Comparison of ENCODE assay signal across 13 mouse cellular contexts in genomic region chr2:128337192-128337591, GRCm38 (mm10).
DNase-seq lines count a peak whose midpoint lies in the region; ATAC-seq and TF ChIP-seq lines count a peak whose summit lies in the region.
"Had no signal": no experiment of that assay in that cellular context is flagged by ENCODE, and none has a peak within 500 bp of the region (broad histone marks: within the 10 kb centered on the region; RNA-seq: fewer than 3 reads in every experiment).

No protein-coding gene starts in this region.

- no peaks in the 10 kb centered on the region for H3K79me2 ChIP-seq in MEL (ENCODE audit: control insufficient read depth, insufficient read depth, low read length, poor library complexity)

- TF ChIP-seq EP300 in MEL (IDR thresholded peaks at IDR 0.05; ENCODE audit: low read depth in 1 of 2, low read length in 2 of 2) = no peak

- no peak overlapping the region for H3K4me3 ChIP-seq in kidney, adult 2 months (ENCODE audit: insufficient read depth, low read depth, low read length)
- H3K4me3 ChIP-seq in kidney, embryonic 16.5 days (ENCODE audit: low read length) = no peak overlapping the region
- H3K4me3 ChIP-seq in MEL (ENCODE audit: control insufficient read depth in 1 of 2, insufficient read depth in 1 of 2, low read depth in 2 of 2, low read length in 2 of 2) = no peak overlapping the region
- H3K4me3 ChIP-seq: liver, embryonic 13.5 days had no signal

- no peak for ATAC-seq in kidney, embryonic 16.5 days (ENCODE audit: low FRiP score, low TSS enrichment)
- peak; percentile 20; the same call in 1 of the 2 replicates for ATAC-seq in granulocyte monocyte progenitor cell, adult 5-6 weeks (replicated peaks; ENCODE audit: poor library complexity, severe bottlenecking)
- ATAC-seq: forebrain, postnatal 0 days had no signal

- H3K9ac ChIP-seq in kidney, embryonic 16.5 days (replicated peaks; ENCODE audit: low read length) = no peak overlapping the region
- no peak overlapping the region for H3K9ac ChIP-seq in MEL (ENCODE audit: control insufficient read depth, low read depth, low read length, poor library complexity, severe bottlenecking)
- H3K9ac ChIP-seq: forebrain, postnatal 0 days; liver, embryonic 13.5 days had no signal

- no peak for TF ChIP-seq RAD21 in MEL (IDR thresholded peaks at IDR 0.05; ENCODE audit: low read depth, low read length)

- DNase-seq in kidney, adult 2 months = peak; percentile 82
- peak; percentile 27 for DNase-seq in MEL (ENCODE audit: low read depth, low spot score)
- peak; percentile 80 for DNase-seq in lung, postnatal 36 days
- no peak for DNase-seq in frontal cortex, postnatal 36 days (ENCODE audit: low spot score in 2 of 2)
- DNase-seq in ovary, adult 18-20 months (ENCODE audit: low spot score) = no peak
- DNase-seq in adrenal gland, postnatal 25 days = no peak
- DNase-seq: adrenal gland, adult 2 months; cerebellum, adult 11 months; forebrain, postnatal 0 days; liver, embryonic 13.5 days; thymus, adult 18-20 months had no signal

- H3K4me2 ChIP-seq in kidney, embryonic 16.5 days (replicated peaks; ENCODE audit: low read depth, low read length) = no peak overlapping the region
- H3K4me2 ChIP-seq: liver, embryonic 13.5 days had no signal

- no peak for TF ChIP-seq POLR2A in kidney, adult 2 months (IDR thresholded peaks at IDR 0.05; ENCODE audit: low read depth, low read length)
- no peak for TF ChIP-seq POLR2A in MEL (IDR thresholded peaks at IDR 0.05; ENCODE audit: control insufficient read depth in 1 of 2, insufficient read depth in 1 of 2, low read depth in 1 of 2, low read length in 2 of 2, poor library complexity in 1 of 2)

- no peak overlapping the region for H3K27ac ChIP-seq in kidney, adult 2 months (ENCODE audit: insufficient read depth, low read depth, low read length)
- H3K27ac ChIP-seq in kidney, embryonic 16.5 days (ENCODE audit: low read length) = no peak overlapping the region
- no peak overlapping the region for H3K27ac ChIP-seq in MEL (ENCODE audit: control insufficient read depth, low read depth, low read length)
- H3K27ac ChIP-seq: liver, embryonic 13.5 days had no signal

- no peak for TF ChIP-seq CTCF in kidney, adult 2 months (conservative IDR thresholded peaks at IDR 0.05; ENCODE audit: insufficient read depth, insufficient read length, low read depth, low read length)
- no peak for TF ChIP-seq CTCF in MEL (IDR thresholded peaks at IDR 0.05 in 2 of 3, conservative IDR thresholded peaks at IDR 0.05 in 1 of 3; ENCODE audit: control insufficient read depth in 1 of 3, insufficient read depth in 1 of 3, low read depth in 2 of 3, low read length in 3 of 3, poor library complexity in 1 of 3, severe bottlenecking in 1 of 3)

- H3K27me3 ChIP-seq in kidney, adult 2 months (replicated peaks; ENCODE audit: control insufficient read depth, insufficient read depth, low read length) = no peaks in the 10 kb centered on the region
- H3K27me3 ChIP-seq in kidney, embryonic 16.5 days (ENCODE audit: insufficient read depth, low read length) = no peaks in the 10 kb centered on the region
- H3K27me3 ChIP-seq in MEL (ENCODE audit: control insufficient read depth in 1 of 2, insufficient read depth in 2 of 2, low read length in 2 of 2) = no peaks in the 10 kb centered on the region
- H3K27me3 ChIP-seq: liver, embryonic 13.5 days had no signal

- H3K36me3 ChIP-seq in kidney, adult 2 months (ENCODE audit: control insufficient read depth, insufficient read depth, low read length) = no peaks in the 10 kb centered on the region
- H3K36me3 ChIP-seq in kidney, embryonic 16.5 days (ENCODE audit: insufficient read depth, low read length) = no peaks in the 10 kb centered on the region
- peaks cover 0 to 12% of the 10 kb centered on the region in 2 experiments; a peak in 2 of 4 replicates for H3K36me3 ChIP-seq in MEL (ENCODE audit: control insufficient read depth in 1 of 2, insufficient read depth in 2 of 2, low read length in 2 of 2)
- H3K36me3 ChIP-seq: liver, embryonic 13.5 days had no signal

- peaks cover 25% of the 10 kb centered on the region for H3K4me1 ChIP-seq in kidney, adult 2 months (ENCODE audit: control insufficient read depth, insufficient read depth, low read length)
- H3K4me1 ChIP-seq in kidney, embryonic 16.5 days (ENCODE audit: insufficient read depth, low read length) = peaks cover 52% of the 10 kb centered on the region
- H3K4me1 ChIP-seq in MEL (ENCODE audit: control insufficient read depth in 1 of 2, insufficient read depth in 2 of 2, low read length in 2 of 2) = peaks cover 8 to 23% of the 10 kb centered on the region in 2 experiments

- H3K9me3 ChIP-seq in kidney, embryonic 16.5 days (ENCODE audit: low read length) = no peaks in the 10 kb centered on the region
- no peaks in the 10 kb centered on the region for H3K9me3 ChIP-seq in MEL (replicated peaks; ENCODE audit: insufficient read depth, low read length)
- H3K9me3 ChIP-seq: liver, embryonic 13.5 days had no signal

TF ChIP-seq in MEL, 35 proteins besides CTCF, POLR2A, EP300 and RAD21:
- no peak for TF ChIP-seq MYC (IDR thresholded peaks at IDR 0.05; ENCODE audit: low read depth, low read length)
- TF ChIP-seq SIN3A (IDR thresholded peaks at IDR 0.05; ENCODE audit: low read length) = no peak
- TF ChIP-seq ZMIZ1 (IDR thresholded peaks at IDR 0.05; ENCODE audit: low read depth, low read length) = no peak
- TF ChIP-seq NRF1 (IDR thresholded peaks at IDR 0.05; ENCODE audit: insufficient read depth, low read depth, low read length, poor library complexity, severe bottlenecking) = no peak
- TF ChIP-seq GABPA (IDR thresholded peaks at IDR 0.05; ENCODE audit: low read depth, low read length) = no peak
- no peak for TF ChIP-seq UBTF (IDR thresholded peaks at IDR 0.05; ENCODE audit: borderline replicate concordance, insufficient read depth, low read depth, low read length)
- no peak for TF ChIP-seq ELF1 (IDR thresholded peaks at IDR 0.05; ENCODE audit: low read depth, low read length)
- TF ChIP-seq MXI1 (IDR thresholded peaks at IDR 0.05; ENCODE audit: low read depth, low read length) = no peak
- TF ChIP-seq TCF12 (IDR thresholded peaks at IDR 0.05; ENCODE audit: low read depth, low read length) = no peak
- no peak for TF ChIP-seq E2F4 (IDR thresholded peaks at IDR 0.05; ENCODE audit: borderline replicate concordance, low read depth, low read length)
- no peak for TF ChIP-seq USF1 (IDR thresholded peaks at IDR 0.05; ENCODE audit: low read depth, low read length)
- TF ChIP-seq JUND (IDR thresholded peaks at IDR 0.05; ENCODE audit: low read depth, low read length) = no peak
- no peak for TF ChIP-seq HCFC1 (IDR thresholded peaks at IDR 0.05; ENCODE audit: low read depth, low read length)
- TF ChIP-seq CHD1 (IDR thresholded peaks at IDR 0.05; ENCODE audit: low read depth, low read length) = no peak
- TF ChIP-seq ETS1 (IDR thresholded peaks at IDR 0.05; ENCODE audit: low read depth, low read length) = no peak
- TF ChIP-seq POLR2AphosphoS2 (IDR thresholded peaks at IDR 0.05; ENCODE audit: low read length) = no peak
- no peak for TF ChIP-seq SMC3 (IDR thresholded peaks at IDR 0.05; ENCODE audit: low read depth, low read length)
- no peak for TF ChIP-seq MAZ (IDR thresholded peaks at IDR 0.05; ENCODE audit: low read depth, low read length)

Comparison
In these comparisons a context has a peak if more than half of its experiments do, and no peak if none do; other contexts are left out.
1. DNase-seq: peak in kidney, adult 2 months (single experiment), MEL (single experiment) and lung, postnatal 36 days (single experiment); none in frontal cortex, postnatal 36 days (0 of 2), ovary, adult 18-20 months (single experiment) and adrenal gland, postnatal 25 days (single experiment).